Mouse (Mus musculus): ENCODE measurements around the gene Tubb3. TPM values are rescaled to one million over a fixed set of nuclear protein-coding genes. Genes with fewer than 3 reads are reported as not detected.
"Not testable (repeated sequence)": the region's sequence is repeated elsewhere in the genome, so short reads cannot be mapped to it uniquely, and the experiment has no call there.

Tubb3 gene
- total RNA-seq, 2 experiments from 2014 or later, result not detected

DNA sequence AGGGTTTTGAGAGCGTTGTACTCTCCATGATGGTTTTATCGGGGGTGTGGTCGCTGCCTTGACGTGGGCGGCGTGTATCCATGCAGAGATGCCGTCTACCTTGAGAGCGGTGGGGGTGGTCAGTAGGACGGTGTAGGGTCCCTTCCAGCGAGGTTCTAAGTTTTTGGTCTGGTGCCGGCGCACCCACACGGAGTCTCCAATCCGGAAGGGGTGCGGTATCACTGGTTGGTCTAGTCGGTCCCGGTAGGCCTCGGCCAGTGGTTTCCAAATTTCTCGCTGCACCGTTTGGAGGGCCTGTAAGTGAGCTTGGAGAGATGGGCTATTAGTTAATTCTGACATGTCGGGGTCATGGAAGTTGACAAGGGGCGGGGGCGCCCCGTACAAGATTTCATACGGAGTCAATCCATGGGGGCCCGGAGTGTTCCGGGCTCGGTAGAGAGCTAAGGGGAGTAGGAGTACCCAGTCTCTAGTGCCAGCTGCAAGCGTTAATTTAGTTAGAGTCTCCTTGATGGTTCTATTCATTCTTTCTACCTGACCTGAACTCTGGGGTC lies 17.2 kb downstream of the Tubb3 start:
- no peak for TF ChIP-seq CTCF (IDR thresholded peaks at IDR 0.05)
- Histone ChIP-seq H3K4me3 (no peak overlapping the region), H3K27ac (no peak overlapping the region)
- intact Hi-C loops (cut with DNase I), result no loop called here
- no peak for DNase-seq

- Histone ChIP-seq H3K27ac (no peak overlapping the region), H3K4me3 (no peak overlapping the region)
- no peak for DNase-seq
- intact Hi-C loops (cut with DNase I), result no loop called here
- TF ChIP-seq CTCF (IDR thresholded peaks at IDR 0.05), result no peak
Observed at GRCm38 (mm10) chr8:123428939-123429721, 17.9 kb downstream of the Tubb3 start.

DNA sequence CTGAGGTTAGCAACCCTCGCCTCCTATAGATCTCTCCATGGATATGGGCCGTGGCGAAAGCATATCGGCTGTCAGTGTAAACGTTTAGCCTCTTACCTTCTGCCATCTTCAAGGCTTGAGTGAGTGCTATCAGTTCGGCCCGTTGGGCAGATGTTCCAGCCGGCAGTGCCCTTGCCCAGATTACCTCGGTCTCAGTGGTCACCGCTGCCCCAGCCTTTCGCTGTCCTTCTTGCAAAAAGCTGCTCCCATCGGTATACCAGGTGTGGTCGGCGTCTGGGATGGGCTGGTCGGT lies 18.4 kb downstream of the Tubb3 start:
- H3K4me3 ChIP-seq; intact Hi-C loops (cut with DNase I); H3K27ac ChIP-seq: not testable (repeated sequence)
- peak; percentile 5 for DNase-seq

- H3K27ac ChIP-seq; intact Hi-C loops (cut with DNase I); DNase-seq; H3K4me3 ChIP-seq: not testable (repeated sequence)
Observed at GRCm38 (mm10) chr8:123430936-123431335, 19.7 kb downstream of the Tubb3 start.

GRCm38 (mm10) chr8:123431616-123432365 lies 20.6 kb downstream of the Tubb3 start:
- DNase-seq, result no peak
- no peak for TF ChIP-seq CTCF (IDR thresholded peaks at IDR 0.05)
- Histone ChIP-seq H3K27ac (no peak overlapping the region), H3K4me3 (no peak overlapping the region)
- intact Hi-C loops (cut with DNase I), result no loop called here

- Histone ChIP-seq H3K27ac (no peak overlapping the region), H3K4me3 (no peak overlapping the region)
- intact Hi-C loops (cut with DNase I), result no loop called here
- DNase-seq, result no peak
- no peak for TF ChIP-seq CTCF (IDR thresholded peaks at IDR 0.05)
Observed at GRCm38 (mm10) chr8:123432381-123432780, 21.2 kb downstream of the Tubb3 start.

GRCm38 (mm10) chr8:123433241-123433974 lies 22.2 kb downstream of the Tubb3 start:
- H3K27ac ChIP-seq; intact Hi-C loops (cut with DNase I); H3K4me3 ChIP-seq; DNase-seq: not testable (repeated sequence)

GRCm38 (mm10) chr8:123441788-123442187 lies 30.6 kb downstream of the Tubb3 start:
- TF ChIP-seq CTCF (IDR thresholded peaks at IDR 0.05), result no peak
- DNase-seq, result no peak
- Histone ChIP-seq H3K27ac (no peak overlapping the region), H3K4me3 (no peak overlapping the region)
- intact Hi-C loops (cut with DNase I), result loop anchor here (5.0 kb wide), 1 partner anchor 69 kb away; the partner anchor contains the start of gene Tcf25

- H3K27ac ChIP-seq, result peak overlapping the region; percentile 95
- TF ChIP-seq CTCF (IDR thresholded peaks at IDR 0.05), result no peak
- H3K4me3 ChIP-seq, result peak overlapping the region; percentile 78
- no peak for DNase-seq
- intact Hi-C loops (cut with DNase I), result loop anchor here (5.0 kb wide), 1 partner anchor 70 kb away; the partner anchor contains the start of gene Tcf25
Observed at GRCm38 (mm10) chr8:123442351-123442750, 31.1 kb downstream of the Tubb3 start.

- intact Hi-C loops (cut with DNase I), result loop anchor here (5.0 kb wide), 1 partner anchor 71 kb away; the partner anchor contains the start of gene Tcf25
- H3K27ac ChIP-seq, result peak overlapping the region; percentile 95
- peak; percentile 96 for DNase-seq
- peak overlapping the region; percentile 78 for H3K4me3 ChIP-seq
- TF ChIP-seq CTCF (IDR thresholded peaks at IDR 0.05), result peak; percentile 70
Observed at GRCm38 (mm10) chr8:123442871-123443575, 31.8 kb downstream of the Tubb3 start.

DNA sequence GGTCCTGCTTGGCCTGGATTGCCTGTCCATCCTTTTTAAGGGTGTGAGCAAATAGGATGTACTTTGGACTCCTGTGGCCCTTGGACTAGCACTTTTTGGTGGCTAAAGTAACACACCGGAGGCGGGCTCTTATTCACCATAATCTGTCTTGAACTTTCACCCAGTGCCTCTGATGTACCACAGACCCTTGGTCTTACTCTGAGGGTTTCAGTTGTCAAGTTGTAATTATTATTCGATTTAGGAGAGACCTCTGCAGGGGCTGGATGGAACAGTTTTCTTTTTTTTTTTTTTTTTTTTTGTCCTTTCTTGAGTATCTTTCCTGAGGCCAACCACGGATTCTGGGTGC lies 32.3 kb downstream of the Tubb3 start:
- no peak for TF ChIP-seq CTCF (IDR thresholded peaks at IDR 0.05)
- intact Hi-C loops (cut with DNase I), result loop anchor here (5.0 kb wide), 1 partner anchor 71 kb away; the partner anchor contains the start of gene Tcf25
- no peak for DNase-seq
- peak overlapping the region; percentile 95 for H3K27ac ChIP-seq
- H3K4me3 ChIP-seq, result peak overlapping the region; percentile 78

DNA sequence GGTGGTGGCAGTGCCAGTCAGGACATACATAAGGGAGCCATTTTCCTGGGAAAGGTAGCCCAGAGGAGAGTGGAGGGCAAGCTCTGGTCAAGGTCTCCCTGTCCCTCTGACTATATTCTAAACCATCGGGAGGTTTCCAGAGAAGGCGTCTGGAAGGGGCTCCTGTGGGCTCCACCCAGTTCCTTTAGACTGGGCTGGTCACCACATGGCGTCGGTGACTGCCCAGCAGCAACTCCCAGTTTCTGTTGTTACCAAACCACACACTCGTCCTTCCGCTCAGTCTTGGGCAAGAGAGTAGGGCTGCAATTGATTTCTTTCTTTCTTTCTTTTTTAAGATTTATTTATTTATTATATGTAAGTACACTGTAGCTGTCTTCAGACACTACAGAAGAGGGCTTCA lies 32.9 kb downstream of the Tubb3 start:
- H3K4me3 ChIP-seq, result no peak overlapping the region
- H3K27ac ChIP-seq, result no peak overlapping the region
- intact Hi-C loops (cut with DNase I), result loop anchor here (5.0 kb wide), 1 partner anchor 72 kb away; the partner anchor contains the start of gene Tcf25
- no peak for DNase-seq
- TF ChIP-seq CTCF (IDR thresholded peaks at IDR 0.05), result no peak
